Mouse (Mus musculus): ENCODE results near the gene Golga1. TPM values are rescaled to one million over a fixed set of nuclear protein-coding genes. Genes with fewer than 3 reads are reported as not detected.

The Golga1 gene
- polyA plus RNA-seq, 1 experiment from 2014 or later: 29.9 TPM

GRCm38 (mm10) chr2:38987803-38988510 lies 77.4 kb downstream of the Golga1 start:
- Histone ChIP-seq H3K4me1 (ENCODE audit: control insufficient read depth, insufficient read depth, low read length) (peaks cover 17% of the 10 kb centered on the region), H3K9me3 (ENCODE audit: control insufficient read depth, low read length) (no peaks in the 10 kb centered on the region; the same call in 1 of the 2 replicates), H3K9ac (ENCODE audit: low read depth, low read length) (no peak overlapping the region), H3K4me2 (ENCODE audit: low read depth, low read length) (no peak overlapping the region), H3K27me3 (replicated peaks; ENCODE audit: control insufficient read depth, insufficient read depth, low read length) (no peaks in the 10 kb centered on the region), H3K4me3 (ENCODE audit: low read length) (no peak overlapping the region), H3K36me3 (ENCODE audit: control insufficient read depth, insufficient read depth, low read length) (no peaks in the 10 kb centered on the region), H3K27ac (ENCODE audit: low read length) (no peak overlapping the region)
- 69% methylated on average over 6 of the region's 6 CpGs for WGBS
- no peak for ATAC-seq

GRCm38 (mm10) chr2:38987371-38987770 lies 78.0 kb downstream of the Golga1 start:
- no peaks in the 10 kb centered on the region for H3K36me3 ChIP-seq (ENCODE audit: control insufficient read depth, insufficient read depth, low read length)
- H3K9ac ChIP-seq (ENCODE audit: low read depth, low read length): no peak overlapping the region
- H3K4me2 ChIP-seq (ENCODE audit: low read depth, low read length): no peak overlapping the region
- no peaks in the 10 kb centered on the region for H3K27me3 ChIP-seq (replicated peaks; ENCODE audit: control insufficient read depth, insufficient read depth, low read length)
- ATAC-seq: peak; percentile 34; the same call in 1 of the 2 replicates
- peaks cover 11% of the 10 kb centered on the region for H3K4me1 ChIP-seq (ENCODE audit: control insufficient read depth, insufficient read depth, low read length)
- H3K9me3 ChIP-seq (ENCODE audit: control insufficient read depth, low read length): no peaks in the 10 kb centered on the region; the same call in 1 of the 2 replicates
- 59% methylated on average over 1 of the region's 1 CpGs for WGBS
- H3K4me3 ChIP-seq (ENCODE audit: low read length): no peak overlapping the region
- H3K27ac ChIP-seq (ENCODE audit: low read length): no peak overlapping the region

GRCm38 (mm10) chr2:38986580-38986979 lies 78.8 kb downstream of the Golga1 start:
- Histone ChIP-seq H3K9ac (ENCODE audit: low read depth, low read length) (no peak overlapping the region), H3K27ac (ENCODE audit: low read length) (no peak overlapping the region), H3K4me2 (ENCODE audit: low read depth, low read length) (no peak overlapping the region), H3K4me1 (ENCODE audit: control insufficient read depth, insufficient read depth, low read length) (peaks cover 4% of the 10 kb centered on the region; the same call in 1 of the 2 replicates), H3K36me3 (ENCODE audit: control insufficient read depth, insufficient read depth, low read length) (no peaks in the 10 kb centered on the region), H3K4me3 (ENCODE audit: low read length) (no peak overlapping the region), H3K27me3 (replicated peaks; ENCODE audit: control insufficient read depth, insufficient read depth, low read length) (no peaks in the 10 kb centered on the region), H3K9me3 (ENCODE audit: control insufficient read depth, low read length) (no peaks in the 10 kb centered on the region; the same call in 1 of the 2 replicates)
- no peak for ATAC-seq
- WGBS: 77% methylated on average over 3 of the region's 3 CpGs

GRCm38 (mm10) chr2:38983456-38983855 lies 81.9 kb downstream of the Golga1 start:
- WGBS: 97% methylated on average over 2 of the region's 2 CpGs
- Histone ChIP-seq H3K9me3 (ENCODE audit: control insufficient read depth, low read length) (no peaks in the 10 kb centered on the region; the same call in 1 of the 2 replicates), H3K4me1 (ENCODE audit: control insufficient read depth, insufficient read depth, low read length) (peaks cover 4% of the 10 kb centered on the region; the same call in 1 of the 2 replicates), H3K4me2 (ENCODE audit: low read depth, low read length) (no peak overlapping the region), H3K36me3 (ENCODE audit: control insufficient read depth, insufficient read depth, low read length) (no peaks in the 10 kb centered on the region), H3K27me3 (replicated peaks; ENCODE audit: control insufficient read depth, insufficient read depth, low read length) (no peaks in the 10 kb centered on the region), H3K9ac (ENCODE audit: low read depth, low read length) (no peak overlapping the region), H3K4me3 (ENCODE audit: low read length) (no peak overlapping the region), H3K27ac (ENCODE audit: low read length) (no peak overlapping the region)
- no peak for ATAC-seq

- no peak overlapping the region for H3K4me2 ChIP-seq (ENCODE audit: low read depth, low read length)
- 68% methylated on average over 4 of the region's 4 CpGs for WGBS
- H3K4me1 ChIP-seq (ENCODE audit: control insufficient read depth, insufficient read depth, low read length): no peaks in the 10 kb centered on the region
- H3K9ac ChIP-seq (ENCODE audit: low read depth, low read length): no peak overlapping the region
- no peaks in the 10 kb centered on the region for H3K27me3 ChIP-seq (replicated peaks; ENCODE audit: control insufficient read depth, insufficient read depth, low read length)
- ATAC-seq: 0 out of 2 replicates have a peak, but pooled peaks have one; percentile 6
- no peaks in the 10 kb centered on the region for H3K36me3 ChIP-seq (ENCODE audit: control insufficient read depth, insufficient read depth, low read length)
- H3K4me3 ChIP-seq (ENCODE audit: low read length): no peak overlapping the region
- H3K9me3 ChIP-seq (ENCODE audit: control insufficient read depth, low read length): no peaks in the 10 kb centered on the region
- H3K27ac ChIP-seq (ENCODE audit: low read length): no peak overlapping the region
Observed at GRCm38 (mm10) chr2:38977837-38978236, 87.5 kb downstream of the Golga1 start.

DNA sequence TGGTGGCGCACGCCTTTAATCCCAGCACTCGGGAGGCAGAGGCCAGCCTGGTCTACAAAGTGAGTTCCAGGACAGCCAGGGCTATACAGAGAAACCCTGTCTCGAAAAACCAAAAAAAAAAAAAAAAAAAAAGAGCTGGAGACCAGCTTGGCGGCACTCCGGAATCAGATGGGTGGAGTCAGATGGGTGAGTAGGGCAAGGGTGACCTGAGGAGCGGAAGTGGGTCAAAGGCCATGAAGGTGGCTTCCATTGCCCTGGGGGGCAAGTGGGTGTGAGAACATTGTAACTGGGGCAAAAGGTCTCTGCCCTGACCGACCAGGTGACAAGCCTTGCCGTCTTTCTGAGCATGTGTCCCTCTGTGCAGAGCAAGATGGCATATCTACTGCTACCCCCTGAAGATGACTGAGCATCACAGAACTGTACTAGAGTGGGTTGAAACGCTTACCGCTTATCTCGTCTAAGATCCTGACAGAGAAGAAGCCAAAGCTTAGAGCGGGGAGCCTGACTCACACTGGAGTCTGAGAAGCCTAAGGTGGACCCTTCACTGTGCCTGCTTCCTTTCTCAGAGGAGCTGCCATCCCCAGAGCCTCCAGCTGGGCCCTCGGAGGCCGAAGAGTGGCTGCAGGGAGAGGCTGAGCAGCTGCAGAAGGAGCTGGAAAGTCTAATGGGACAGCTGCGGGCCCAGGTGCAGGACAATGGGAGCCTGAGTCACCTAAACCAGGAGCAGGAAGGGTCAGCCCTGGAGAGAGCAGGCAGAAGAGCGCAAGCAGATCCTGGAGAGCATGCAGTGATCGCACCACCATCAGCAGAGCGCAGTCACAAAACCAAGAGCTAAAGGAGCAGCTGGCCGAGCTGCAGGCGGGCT lies 89.2 kb downstream of the Golga1 start:
- WGBS: 77% methylated on average over 21 of the region's 21 CpGs
- Histone ChIP-seq H3K4me1 (ENCODE audit: control insufficient read depth, insufficient read depth, low read length) (no peaks in the 10 kb centered on the region), H3K36me3 (ENCODE audit: control insufficient read depth, insufficient read depth, low read length) (no peaks in the 10 kb centered on the region), H3K4me2 (ENCODE audit: low read depth, low read length) (no peak overlapping the region), H3K9me3 (ENCODE audit: control insufficient read depth, low read length) (no peaks in the 10 kb centered on the region), H3K27ac (ENCODE audit: low read length) (no peak overlapping the region), H3K4me3 (ENCODE audit: low read length) (no peak overlapping the region), H3K9ac (ENCODE audit: low read depth, low read length) (no peak overlapping the region), H3K27me3 (replicated peaks; ENCODE audit: control insufficient read depth, insufficient read depth, low read length) (no peaks in the 10 kb centered on the region)
- no peak for ATAC-seq

- Histone ChIP-seq H3K36me3 (ENCODE audit: control insufficient read depth, insufficient read depth, low read length) (no peaks in the 10 kb centered on the region), H3K27ac (ENCODE audit: low read length) (no peak overlapping the region), H3K4me2 (ENCODE audit: low read depth, low read length) (no peak overlapping the region), H3K4me3 (ENCODE audit: low read length) (no peak overlapping the region), H3K27me3 (replicated peaks; ENCODE audit: control insufficient read depth, insufficient read depth, low read length) (no peaks in the 10 kb centered on the region), H3K9me3 (ENCODE audit: control insufficient read depth, low read length) (no peaks in the 10 kb centered on the region), H3K9ac (ENCODE audit: low read depth, low read length) (no peak overlapping the region), H3K4me1 (ENCODE audit: control insufficient read depth, insufficient read depth, low read length) (no peaks in the 10 kb centered on the region)
- no peak for ATAC-seq
- WGBS: 73% methylated on average over 3 of the region's 3 CpGs
Observed at GRCm38 (mm10) chr2:38975181-38975580, 90.2 kb downstream of the Golga1 start.

- Histone ChIP-seq H3K36me3 (ENCODE audit: control insufficient read depth, insufficient read depth, low read length) (no peaks in the 10 kb centered on the region), H3K4me1 (ENCODE audit: control insufficient read depth, insufficient read depth, low read length) (no peaks in the 10 kb centered on the region), H3K27ac (ENCODE audit: low read length) (no peak overlapping the region), H3K9me3 (ENCODE audit: control insufficient read depth, low read length) (no peaks in the 10 kb centered on the region), H3K27me3 (replicated peaks; ENCODE audit: control insufficient read depth, insufficient read depth, low read length) (no peaks in the 10 kb centered on the region), H3K4me2 (ENCODE audit: low read depth, low read length) (no peak overlapping the region), H3K9ac (ENCODE audit: low read depth, low read length) (no peak overlapping the region), H3K4me3 (ENCODE audit: low read length) (no peak overlapping the region)
- WGBS: 35% methylated on average over 2 of the region's 2 CpGs
- ATAC-seq: no peak
Observed at GRCm38 (mm10) chr2:38974171-38974570, 91.2 kb downstream of the Golga1 start.

GRCm38 (mm10) chr2:38973701-38974100 lies 91.6 kb downstream of the Golga1 start:
- no peak overlapping the region for H3K9ac ChIP-seq (ENCODE audit: low read depth, low read length)
- no peak overlapping the region for H3K4me3 ChIP-seq (ENCODE audit: low read length)
- H3K27ac ChIP-seq (ENCODE audit: low read length): no peak overlapping the region
- ATAC-seq: no peak
- H3K27me3 ChIP-seq (replicated peaks; ENCODE audit: control insufficient read depth, insufficient read depth, low read length): no peaks in the 10 kb centered on the region
- H3K9me3 ChIP-seq (ENCODE audit: control insufficient read depth, low read length): no peaks in the 10 kb centered on the region
- WGBS: 67% methylated on average over 7 of the region's 7 CpGs
- H3K4me1 ChIP-seq (ENCODE audit: control insufficient read depth, insufficient read depth, low read length): no peaks in the 10 kb centered on the region
- H3K4me2 ChIP-seq (ENCODE audit: low read depth, low read length): no peak overlapping the region
- no peaks in the 10 kb centered on the region for H3K36me3 ChIP-seq (ENCODE audit: control insufficient read depth, insufficient read depth, low read length)

All from intestine, embryonic 16.5 days (tissue).